Mouse (Mus musculus) neural tube, embryonic 13.5 days (tissue): ENCODE results near the gene Timm8a2. TPM values are rescaled to one million over a fixed set of nuclear protein-coding genes. Genes with fewer than 3 reads are reported as not detected.

Experiments used
- ATAC-seq: fragments of 200-750 bp; cut with Nextera tagmentation; 2 replicates; pipeline ENCODE4 v1.8.0; 2017; ENCODE audit warnings: low read depth, mild to moderate bottlenecking, moderate TSS enrichment, moderate library complexity
- H3K27ac ChIP-seq: fragments of 300-500 bp; sonication (generic); replicated peaks from 2 replicates; pipeline ENCODE4 v1.5.1; 2015; ENCODE audit warnings: moderate library complexity, mild to moderate bottlenecking, inconsistent platforms
- H3K27me3 ChIP-seq: fragments of 300-500 bp; sonication (generic); 2 replicates; pipeline ENCODE4 v1.6.1; 2015; ENCODE audit warnings: mild to moderate bottlenecking, inconsistent platforms
- H3K36me3 ChIP-seq: fragments of 300-500 bp; sonication (generic); 2 replicates; pipeline ENCODE4 v1.6.1; 2015; ENCODE audit warnings: mild to moderate bottlenecking, inconsistent platforms
- H3K4me1 ChIP-seq: fragments of 300-500 bp; sonication (generic); replicated peaks from 2 replicates; pipeline ENCODE4 v1.6.1; 2015; ENCODE audit warnings: inconsistent platforms
- H3K4me2 ChIP-seq: fragments of 300-500 bp; sonication (generic); 2 replicates; pipeline ENCODE4 v1.6.1; 2015; ENCODE audit warnings: inconsistent platforms, mild to moderate bottlenecking, moderate library complexity
- H3K4me3 ChIP-seq: fragments of 300-500 bp; sonication (generic); 2 replicates; pipeline ENCODE4 v1.5.1; 2015; ENCODE audit warnings: mild to moderate bottlenecking, inconsistent platforms
- H3K9ac ChIP-seq: fragments of 300-500 bp; sonication (generic); 2 replicates; pipeline ENCODE4 v1.6.1; 2015; ENCODE audit warnings: moderate library complexity, mild to moderate bottlenecking, inconsistent platforms
- H3K9me3 ChIP-seq: fragments of 300-500 bp; sonication (generic); 2 replicates; pipeline ENCODE4 v1.6.1; 2016; ENCODE audit warnings: inconsistent platforms
- WGBS: fragments of 180-500 bp; shearing (Covaris S2); methylation state at CpG from one replicate; pipeline ENCODE4 v1.1.7; 2015; 5-methylcytosine and 5-hydroxymethylcytosine counted together
- polyA plus RNA-seq: library from polyadenylated mRNA; unstranded; fragments of >200 nt; fragmentation: Nextera tagmentation; extraction: Ambion mirVana; gene quantifications from 2 replicates; pipeline ENCODE4 v1.2.1, GENCODE M21; 2015

Timm8a2 gene
- polyA plus RNA-seq, 1 experiment from 2014 or later: not detected

DNA sequence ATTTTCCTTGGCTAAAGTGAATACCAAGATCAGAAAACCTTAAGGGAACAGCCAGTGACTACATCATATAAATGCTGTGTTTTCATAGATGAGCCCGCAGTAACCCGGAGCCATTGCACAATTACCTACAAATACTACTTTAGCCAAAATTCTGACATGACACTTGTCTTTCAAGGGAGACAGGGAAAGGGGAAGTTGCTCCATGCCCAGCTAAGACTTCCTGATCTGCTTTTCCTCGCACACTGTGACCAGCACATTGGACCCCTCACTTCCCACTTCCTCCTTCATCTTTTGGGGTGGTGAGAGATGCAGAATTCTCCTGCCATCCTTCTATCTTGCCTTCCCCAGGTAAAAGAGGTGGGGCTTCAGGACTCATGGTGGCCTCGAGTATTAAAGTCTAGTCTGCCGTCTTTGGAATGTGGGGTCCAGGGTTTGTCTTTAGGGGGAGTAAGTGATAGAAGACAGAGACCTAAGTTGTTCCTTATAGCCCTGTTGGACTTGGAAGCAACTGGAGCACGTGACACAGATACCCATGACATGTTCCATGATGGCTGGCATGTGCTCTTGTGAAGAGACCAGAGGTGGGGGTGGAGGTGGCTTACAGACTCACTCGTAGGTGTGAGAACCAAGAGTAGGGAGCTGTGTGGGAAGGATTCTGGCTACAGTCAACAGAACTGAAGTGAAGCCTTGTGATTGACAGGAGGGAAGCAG is 39.5 kb upstream of the Timm8a2 start:
- WGBS: 95% methylated on average over 7 of the region's 7 CpGs

DNA sequence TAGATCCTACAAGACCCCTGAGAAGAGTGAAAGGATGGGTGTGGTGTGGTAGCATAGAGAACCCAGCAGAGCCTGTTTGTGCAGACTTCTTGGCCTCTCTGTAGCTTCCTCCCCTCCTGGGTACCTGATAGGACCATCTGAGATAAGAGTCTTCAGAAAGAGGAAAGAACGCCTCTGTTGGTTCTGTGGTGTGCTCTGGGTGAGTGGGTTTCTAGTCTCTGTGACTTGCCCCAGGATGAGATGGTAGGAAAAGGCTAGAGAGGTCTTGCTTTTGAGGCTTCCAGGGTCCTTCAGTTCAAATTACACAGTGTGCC is 39.0 kb upstream of the Timm8a2 start:
- no peaks in the 10 kb centered on the region for H3K9me3 ChIP-seq
- no peak for ATAC-seq

More for the DNA sequence above, 39.5 kb upstream of the Timm8a2 start:
- Histone ChIP-seq H3K27me3 (no peaks in the 10 kb centered on the region), H3K4me3 (no peak overlapping the region), H3K36me3 (peaks cover 28% of the 10 kb centered on the region), H3K9me3 (no peaks in the 10 kb centered on the region), H3K4me1 (no peaks in the 10 kb centered on the region), H3K27ac (no peak overlapping the region), H3K4me2 (no peak overlapping the region), H3K9ac (no peak overlapping the region)
- no peak for ATAC-seq

DNA sequence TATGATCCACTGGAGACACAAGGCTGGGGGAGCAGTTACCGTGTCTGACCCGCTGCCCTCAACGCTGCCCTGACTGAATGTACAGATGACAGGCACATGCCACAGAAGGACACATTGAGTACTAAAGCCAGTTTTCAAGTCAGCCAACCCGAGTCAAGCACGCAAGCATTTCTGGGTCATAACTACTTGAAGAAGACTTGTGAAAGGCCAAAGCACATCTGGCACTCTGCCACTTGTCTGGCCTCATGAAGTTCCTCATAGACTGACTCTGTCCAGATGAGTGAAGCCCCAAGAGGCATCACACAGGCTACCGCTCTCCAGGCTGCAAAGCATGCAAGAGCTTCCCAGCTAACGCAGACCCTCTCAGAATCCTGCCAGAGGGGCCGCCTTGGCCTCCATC is 37.7 kb upstream of the Timm8a2 start:
- no peaks in the 10 kb centered on the region for H3K27me3 ChIP-seq
- H3K9ac ChIP-seq: no peak overlapping the region
- 89% methylated on average over 8 of the region's 8 CpGs for WGBS
- no peak overlapping the region for H3K27ac ChIP-seq
- H3K4me2 ChIP-seq: no peak overlapping the region
- H3K4me1 ChIP-seq: no peaks in the 10 kb centered on the region
- H3K36me3 ChIP-seq: peaks cover 28% of the 10 kb centered on the region
- H3K4me3 ChIP-seq: no peak overlapping the region
- no peak for ATAC-seq
- no peaks in the 10 kb centered on the region for H3K9me3 ChIP-seq

More for the DNA sequence above, 39.0 kb upstream of the Timm8a2 start:
- H3K4me3 ChIP-seq: no peak overlapping the region
- no peaks in the 10 kb centered on the region for H3K4me1 ChIP-seq
- no peak overlapping the region for H3K4me2 ChIP-seq
- 96% methylated on average over 1 of the region's 1 CpGs for WGBS
- H3K9ac ChIP-seq: no peak overlapping the region
- no peak overlapping the region for H3K27ac ChIP-seq
- peaks cover 28% of the 10 kb centered on the region for H3K36me3 ChIP-seq
- H3K27me3 ChIP-seq: no peaks in the 10 kb centered on the region

DNA sequence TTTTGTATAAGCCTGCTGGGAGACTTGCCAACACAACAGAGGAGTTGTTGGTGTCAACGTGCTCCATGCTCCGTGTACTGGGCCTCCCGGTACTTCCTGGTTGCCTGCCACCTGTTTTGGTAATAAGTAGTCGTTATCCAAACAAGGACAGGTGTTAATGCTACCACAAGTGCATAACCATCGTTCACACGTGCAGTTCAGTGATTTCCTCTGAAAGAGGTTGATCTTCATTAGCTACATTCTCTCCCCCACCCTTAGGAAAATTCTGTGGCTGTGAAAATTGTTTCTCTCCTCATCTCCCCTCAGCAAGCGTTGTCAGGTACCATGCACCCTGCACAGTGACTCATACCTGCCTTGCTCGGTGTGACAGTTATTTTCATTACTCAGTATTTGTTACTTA is 35.0 kb upstream of the Timm8a2 start:
- Histone ChIP-seq H3K9ac (no peak overlapping the region), H3K27ac (no peak overlapping the region), H3K9me3 (no peaks in the 10 kb centered on the region), H3K27me3 (no peaks in the 10 kb centered on the region), H3K36me3 (peaks cover 23% of the 10 kb centered on the region), H3K4me3 (no peak overlapping the region), H3K4me1 (no peaks in the 10 kb centered on the region), H3K4me2 (no peak overlapping the region)
- WGBS: 91% methylated on average over 8 of the region's 8 CpGs
- ATAC-seq: no peak

DNA sequence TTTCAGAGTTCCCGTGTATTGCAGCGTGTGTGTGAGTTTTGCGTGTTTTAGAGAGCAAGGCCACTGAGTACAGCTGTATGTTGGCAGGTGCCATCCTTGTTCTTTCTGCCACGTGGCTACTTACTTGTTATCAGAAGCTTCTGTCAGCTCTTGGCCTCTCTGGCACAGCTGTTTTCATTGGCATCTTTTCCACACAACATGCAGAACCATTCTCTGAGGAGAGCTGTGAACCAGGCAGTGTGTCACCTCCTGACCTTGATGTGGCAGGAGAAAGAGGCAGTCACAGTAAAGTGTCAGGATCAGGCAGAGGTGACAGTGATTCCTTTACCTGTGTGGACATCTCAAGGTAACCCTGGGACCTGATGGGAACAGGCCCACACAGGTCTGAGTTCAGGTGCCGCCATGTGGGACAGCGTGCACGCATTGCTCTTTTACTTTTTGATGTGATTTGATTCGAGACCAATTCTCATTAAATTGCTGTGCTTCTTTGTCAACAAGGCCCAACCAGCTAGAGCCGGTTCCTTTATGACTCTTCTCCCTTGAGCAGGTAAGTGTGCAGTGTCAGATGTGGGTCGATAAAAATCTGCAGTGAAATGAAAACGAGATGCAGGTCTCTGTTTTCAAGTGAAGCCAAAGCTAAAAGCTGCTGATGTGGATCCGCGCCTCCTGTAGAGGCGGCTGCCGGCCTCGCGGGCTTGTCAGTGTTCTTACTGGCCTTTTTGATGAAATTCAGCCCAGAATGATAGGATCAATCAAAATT is 33.9 kb upstream of the Timm8a2 start:
- WGBS: 92% methylated on average over 17 of the region's 17 CpGs
- no peaks in the 10 kb centered on the region for H3K4me1 ChIP-seq
- H3K27me3 ChIP-seq: no peaks in the 10 kb centered on the region
- H3K9ac ChIP-seq: no peak overlapping the region
- H3K27ac ChIP-seq: no peak overlapping the region
- no peak for ATAC-seq
- no peaks in the 10 kb centered on the region for H3K9me3 ChIP-seq
- H3K4me2 ChIP-seq: no peak overlapping the region
- no peak overlapping the region for H3K4me3 ChIP-seq
- H3K36me3 ChIP-seq: peaks cover 12% of the 10 kb centered on the region; the same call in 1 of the 2 replicates

DNA sequence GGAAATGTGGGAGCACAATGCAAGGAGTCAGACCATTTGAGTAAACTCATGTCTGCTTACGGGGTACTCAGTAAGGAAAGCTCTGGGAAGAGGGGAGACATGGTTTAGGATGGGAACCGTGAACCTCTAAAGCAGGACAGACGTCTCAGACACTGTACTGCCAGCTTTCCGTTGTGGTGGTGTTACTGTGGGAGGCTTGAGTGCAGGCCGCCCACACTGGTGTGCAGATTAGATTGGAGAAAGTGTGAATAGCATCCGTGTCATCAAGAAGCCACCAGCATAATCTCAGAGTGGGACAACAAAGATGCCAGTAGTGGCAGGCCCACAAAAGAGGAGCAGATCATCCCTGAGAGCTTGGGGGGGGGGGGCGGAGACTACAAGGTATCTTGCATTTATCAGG is 32.2 kb upstream of the Timm8a2 start:
- H3K4me2 ChIP-seq: no peak overlapping the region
- H3K27ac ChIP-seq: no peak overlapping the region
- H3K36me3 ChIP-seq: no peaks in the 10 kb centered on the region
- no peak for ATAC-seq
- no peaks in the 10 kb centered on the region for H3K9me3 ChIP-seq
- 95% methylated on average over 7 of the region's 7 CpGs for WGBS
- H3K9ac ChIP-seq: no peak overlapping the region
- H3K4me3 ChIP-seq: no peak overlapping the region
- no peaks in the 10 kb centered on the region for H3K27me3 ChIP-seq
- no peaks in the 10 kb centered on the region for H3K4me1 ChIP-seq

DNA sequence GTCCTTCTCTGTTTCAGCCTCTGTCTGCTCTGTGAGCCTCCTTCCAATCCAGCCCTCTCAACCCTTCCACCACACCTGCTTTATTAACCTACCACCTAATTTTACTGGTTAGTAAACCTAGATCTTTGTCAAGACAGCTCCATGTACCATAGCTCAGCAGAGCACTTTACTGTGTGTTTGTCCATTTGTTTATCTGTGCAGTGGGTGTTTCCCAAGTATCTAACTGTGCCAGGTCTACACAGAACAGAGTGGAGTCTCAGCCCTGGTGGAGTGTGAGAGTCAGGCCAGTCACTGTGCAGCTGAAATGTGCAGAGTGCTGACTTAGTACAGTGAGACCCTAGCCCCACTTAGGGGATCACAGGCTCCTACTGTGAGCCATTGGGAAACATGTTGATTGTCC is 30.7 kb upstream of the Timm8a2 start:
- Histone ChIP-seq H3K4me3 (no peak overlapping the region), H3K9ac (no peak overlapping the region), H3K27me3 (no peaks in the 10 kb centered on the region), H3K4me1 (no peaks in the 10 kb centered on the region), H3K9me3 (no peaks in the 10 kb centered on the region), H3K4me2 (no peak overlapping the region), H3K27ac (no peak overlapping the region), H3K36me3 (peaks cover under 1% of the 10 kb centered on the region; the same call in 1 of the 2 replicates)
- no peak for ATAC-seq

DNA sequence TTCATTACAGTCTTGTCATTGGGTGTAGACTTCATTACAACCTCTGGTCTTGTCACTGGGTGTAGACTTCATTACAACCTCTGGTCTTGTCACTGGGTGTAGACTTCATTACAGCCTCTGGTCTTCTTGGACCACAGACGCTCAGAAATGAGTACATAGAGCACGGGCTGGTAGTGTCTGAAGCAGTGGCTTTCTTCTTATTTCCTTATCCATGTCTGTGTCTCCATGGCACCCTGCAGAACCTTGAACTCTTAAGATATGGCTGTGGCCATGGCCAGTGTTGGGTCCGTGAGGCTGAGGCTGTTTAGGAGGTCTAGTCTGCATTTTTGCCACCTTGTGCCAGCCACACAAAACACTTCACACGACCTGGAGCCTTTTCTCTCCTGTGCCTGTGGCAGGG is 26.2 kb upstream of the Timm8a2 start:
- Histone ChIP-seq H3K4me3 (no peak overlapping the region), H3K4me2 (no peak overlapping the region), H3K9ac (no peak overlapping the region), H3K27me3 (no peaks in the 10 kb centered on the region), H3K4me1 (no peaks in the 10 kb centered on the region), H3K9me3 (no peaks in the 10 kb centered on the region), H3K27ac (no peak overlapping the region), H3K36me3 (peaks cover 30% of the 10 kb centered on the region)
- 91% methylated on average over 4 of the region's 4 CpGs for WGBS
- no peak for ATAC-seq

DNA sequence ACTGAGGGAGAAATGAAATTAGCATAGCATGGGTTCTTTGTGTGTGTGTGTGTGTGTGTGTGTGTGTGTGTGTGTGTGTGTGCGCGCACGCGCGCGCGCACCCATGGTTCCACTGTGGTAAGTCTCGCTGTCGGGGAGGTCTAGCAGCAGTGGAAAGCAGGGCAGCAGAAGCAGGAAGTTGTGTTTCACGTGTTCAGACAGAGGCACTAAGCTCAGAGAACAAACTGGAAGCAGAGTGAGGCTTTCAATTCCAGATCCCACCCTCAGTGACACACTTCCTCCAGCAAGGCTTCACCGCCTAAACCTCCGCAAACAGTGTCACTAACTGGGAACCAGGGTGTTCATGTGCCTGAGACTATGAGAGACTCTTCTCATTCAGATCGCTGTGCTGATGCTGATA is 25.0 kb upstream of the Timm8a2 start:
- Histone ChIP-seq H3K36me3 (peaks cover 35% of the 10 kb centered on the region), H3K4me1 (no peaks in the 10 kb centered on the region), H3K4me2 (no peak overlapping the region), H3K9ac (no peak overlapping the region), H3K27me3 (no peaks in the 10 kb centered on the region), H3K4me3 (no peak overlapping the region), H3K9me3 (no peaks in the 10 kb centered on the region), H3K27ac (no peak overlapping the region)
- WGBS: 93% methylated on average over 13 of the region's 13 CpGs
- ATAC-seq: no peak

DNA sequence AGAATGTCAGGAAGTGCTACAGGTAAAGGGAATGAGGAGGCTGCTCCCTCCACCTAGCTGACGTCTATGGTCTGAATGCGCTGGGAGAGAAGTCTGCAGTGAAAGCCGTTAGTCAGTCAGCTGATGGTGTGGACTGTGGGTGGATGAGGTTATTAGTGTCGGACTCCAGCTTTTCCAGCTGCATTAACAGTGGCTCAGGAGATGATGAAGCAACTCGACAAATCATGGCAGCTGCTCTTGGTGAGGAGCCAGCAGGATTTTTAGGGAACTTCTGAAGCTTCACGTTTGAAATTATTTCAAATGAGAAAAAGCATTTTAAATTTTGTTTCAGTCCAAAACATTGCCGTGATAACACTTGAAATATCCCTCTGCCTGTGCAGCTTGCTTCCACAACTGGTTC is 24.2 kb upstream of the Timm8a2 start:
- no peaks in the 10 kb centered on the region for H3K27me3 ChIP-seq
- H3K27ac ChIP-seq: no peak overlapping the region
- H3K36me3 ChIP-seq: peaks cover 37% of the 10 kb centered on the region
- no peak overlapping the region for H3K4me2 ChIP-seq
- H3K4me3 ChIP-seq: no peak overlapping the region
- H3K9me3 ChIP-seq: no peaks in the 10 kb centered on the region
- no peak overlapping the region for H3K9ac ChIP-seq
- no peaks in the 10 kb centered on the region for H3K4me1 ChIP-seq
- WGBS: 84% methylated on average over 7 of the region's 7 CpGs
- ATAC-seq: no peak

DNA sequence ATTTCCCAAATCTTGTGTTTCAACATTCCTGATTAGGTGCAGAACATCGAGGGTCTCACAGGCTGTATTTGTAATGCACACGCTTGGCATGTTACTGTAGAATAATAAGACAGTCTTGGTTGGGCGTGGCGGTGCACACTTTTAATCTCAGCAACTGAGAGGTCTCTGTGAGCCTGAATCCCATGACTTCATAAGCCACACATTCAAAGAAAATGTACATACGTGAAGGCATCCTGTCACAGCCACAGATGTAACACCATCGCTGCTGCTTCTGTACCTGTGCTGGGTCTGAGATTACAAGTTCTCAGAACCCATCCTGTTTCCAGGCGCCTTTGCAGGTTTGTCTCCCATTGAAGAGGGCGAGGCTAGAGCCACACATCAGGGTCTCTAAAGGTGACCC is 22.7 kb upstream of the Timm8a2 start:
- no peak for ATAC-seq
- no peak overlapping the region for H3K27ac ChIP-seq
- no peaks in the 10 kb centered on the region for H3K27me3 ChIP-seq
- no peak overlapping the region for H3K9ac ChIP-seq
- H3K4me3 ChIP-seq: no peak overlapping the region
- no peaks in the 10 kb centered on the region for H3K9me3 ChIP-seq
- no peaks in the 10 kb centered on the region for H3K4me1 ChIP-seq
- 97% methylated on average over 8 of the region's 8 CpGs for WGBS
- H3K36me3 ChIP-seq: peaks cover 42% of the 10 kb centered on the region
- no peak overlapping the region for H3K4me2 ChIP-seq

DNA sequence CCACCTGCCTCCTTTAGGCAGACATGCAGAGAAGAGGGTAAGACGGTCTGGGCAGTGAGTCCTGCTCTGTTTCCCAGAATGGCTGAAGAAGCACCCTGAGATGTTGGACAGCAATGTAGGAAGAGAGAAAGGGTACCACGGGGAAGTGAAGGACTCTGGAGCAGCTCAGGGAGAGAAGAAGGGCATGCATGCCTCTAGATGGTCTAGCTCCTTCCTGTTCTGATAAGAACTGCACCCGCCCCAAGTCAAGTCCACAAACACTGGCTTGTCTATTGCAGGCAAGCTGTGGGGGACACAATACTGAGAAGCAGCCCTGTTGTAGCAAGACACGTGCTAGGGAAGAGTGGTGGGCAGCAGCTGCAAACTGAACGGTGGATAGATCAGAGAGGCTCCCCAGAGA is 22.3 kb upstream of the Timm8a2 start:
- WGBS: 75% methylated on average over 5 of the region's 5 CpGs
- Histone ChIP-seq H3K4me3 (no peak overlapping the region), H3K9ac (no peak overlapping the region), H3K36me3 (peaks cover 42% of the 10 kb centered on the region), H3K4me1 (no peaks in the 10 kb centered on the region), H3K27me3 (no peaks in the 10 kb centered on the region), H3K27ac (no peak overlapping the region), H3K4me2 (no peak overlapping the region), H3K9me3 (no peaks in the 10 kb centered on the region)
- ATAC-seq: no peak

DNA sequence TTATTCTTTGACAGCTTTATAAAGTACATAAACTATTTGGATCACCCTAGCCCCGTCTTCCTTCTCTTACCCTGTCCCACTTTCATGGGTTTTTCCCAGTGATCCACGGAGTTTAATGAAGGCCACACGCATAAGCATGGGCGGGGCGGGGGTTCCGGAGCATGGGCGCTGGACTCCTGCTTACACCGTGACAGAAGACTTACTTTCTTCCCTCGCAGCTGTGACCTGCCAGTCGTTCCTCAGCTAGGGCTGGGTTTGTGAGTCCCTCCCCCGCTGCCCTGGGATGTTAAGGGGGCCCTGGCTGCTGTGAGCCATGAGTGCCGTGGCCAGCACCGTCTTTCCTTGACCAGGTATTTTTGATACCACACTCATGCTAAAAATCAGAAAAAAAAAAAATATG is 21.7 kb upstream of the Timm8a2 start:
- Histone ChIP-seq H3K4me2 (no peak overlapping the region), H3K27ac (no peak overlapping the region), H3K4me1 (no peaks in the 10 kb centered on the region), H3K4me3 (no peak overlapping the region), H3K36me3 (peaks cover 42% of the 10 kb centered on the region), H3K9me3 (no peaks in the 10 kb centered on the region), H3K9ac (no peak overlapping the region), H3K27me3 (no peaks in the 10 kb centered on the region)
- WGBS: 82% methylated on average over 13 of the region's 13 CpGs
- no peak for ATAC-seq
